Mouse (Mus musculus): ENCODE results near the gene Cacul1.

DNA sequence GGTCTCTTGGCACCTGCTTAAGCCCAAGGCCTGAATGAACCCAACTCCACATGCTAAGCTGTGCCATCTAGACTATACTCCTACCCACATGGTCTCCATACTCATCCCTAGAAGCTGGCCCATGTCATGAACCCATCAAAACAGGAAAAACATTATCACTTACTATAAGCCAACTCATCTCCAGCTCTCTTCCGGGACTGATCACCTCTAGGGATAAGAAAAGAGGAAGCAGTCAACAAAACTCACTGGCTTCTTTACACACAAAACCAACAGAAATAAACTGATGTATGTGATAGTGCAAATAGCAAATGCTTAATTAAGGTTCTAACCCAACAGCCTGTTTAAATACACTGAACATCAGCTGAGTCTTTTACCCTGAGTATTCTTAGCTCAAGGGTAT, 51.5 kb downstream of the Cacul1 start:
- TF ChIP-seq POLR2A (IDR thresholded peaks at IDR 0.05; ENCODE audit: insufficient read depth, low read depth, low read length) (no peak), CTCF (IDR thresholded peaks at IDR 0.05; ENCODE audit: insufficient read depth, low read depth, low read length) (no peak)

Data from olfactory bulb, adult 2 months (tissue).